Mouse (Mus musculus) lung, adult 2 months (tissue): ENCODE data around the gene Vmn1r127.
"Not testable (repeated sequence)": the region's sequence is repeated elsewhere in the genome, so short reads cannot be mapped to it uniquely, and the experiment has no call there.

Source experiments
- CTCF ChIP-seq: fragments of 200-500 bp; IDR thresholded peaks from 2 replicates; pipeline ENCODE4 v1.5.1; 2011; ENCODE audit warnings: mild to moderate bottlenecking, low read length, control low read depth; ENCODE audit not compliant: insufficient read depth
- POLR2A ChIP-seq: fragments of 200-500 bp; IDR thresholded peaks from 2 replicates; pipeline ENCODE4 v1.6.1; 2011; ENCODE audit warnings: low read depth, mild to moderate bottlenecking, control low read depth, low read length, borderline replicate concordance; ENCODE audit errors: extremely low read depth

DNA sequence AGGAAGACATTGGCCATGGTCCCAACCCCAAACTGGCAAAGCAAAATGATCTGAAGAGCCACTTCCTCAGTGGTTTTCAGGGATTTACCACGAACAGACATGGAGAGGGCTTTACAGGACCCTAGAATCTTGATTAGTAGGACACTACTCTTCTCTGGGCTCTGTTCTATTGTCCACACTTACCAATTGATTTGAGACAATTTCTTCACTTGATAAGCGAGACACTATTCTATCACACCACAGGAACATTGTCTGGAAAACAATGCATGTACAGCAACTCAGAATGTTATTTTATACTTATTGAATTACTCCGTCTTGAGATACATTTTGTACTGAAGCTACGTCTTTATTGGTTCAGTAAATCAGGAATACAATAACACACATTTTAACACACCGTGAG, 18.3 kb downstream of the Vmn1r127 start, which contains the start of gene Vmn1r126:
- TF ChIP-seq CTCF, POLR2A: not testable (repeated sequence)
